Mouse (Mus musculus) heart, embryonic 13.5 days (tissue): Measurements from ENCODE around the gene Mgat4d. TPM values are rescaled to one million over a fixed set of nuclear protein-coding genes. Genes with fewer than 3 reads are reported as not detected.
A peak's percentile ranks its signal among the peaks of the same experiment; 100 is the strongest.
"Not testable (repeated sequence)": the region's sequence is repeated elsewhere in the genome, so short reads cannot be mapped to it uniquely, and the experiment has no call there.

Experiments used
- ATAC-seq: fragments of 200-750 bp; cut with Nextera tagmentation; 2 replicates; pipeline ENCODE4 v1.8.0; 2017; ENCODE audit warnings: moderate TSS enrichment; ENCODE audit not compliant: insufficient number of reproducible peaks, low FRiP score, low TSS enrichment; ENCODE audit errors: extremely low read depth
- H3K27ac ChIP-seq: fragments of 300-500 bp; sonication (generic); replicated peaks from 2 replicates; pipeline ENCODE4 v1.5.1; 2015; ENCODE audit warnings: moderate library complexity, mild to moderate bottlenecking, inconsistent platforms
- H3K27me3 ChIP-seq: fragments of 300-500 bp; sonication (generic); replicated peaks from 2 replicates; pipeline ENCODE4 v1.6.1; 2015; ENCODE audit warnings: mild to moderate bottlenecking, inconsistent platforms
- H3K36me3 ChIP-seq: fragments of 300-500 bp; sonication (generic); 2 replicates; pipeline ENCODE4 v1.6.1; 2015; ENCODE audit warnings: mild to moderate bottlenecking, inconsistent platforms
- H3K4me1 ChIP-seq: fragments of 300-500 bp; sonication (generic); 2 replicates; pipeline ENCODE4 v1.6.1; 2015; ENCODE audit warnings: inconsistent platforms
- H3K4me2 ChIP-seq: fragments of 300-500 bp; sonication (generic); 2 replicates; pipeline ENCODE4 v1.6.1; 2015; ENCODE audit warnings: inconsistent platforms, mild to moderate bottlenecking, moderate library complexity
- H3K4me3 ChIP-seq: fragments of 300-500 bp; sonication (generic); 2 replicates; pipeline ENCODE4 v1.5.1; 2015; ENCODE audit warnings: moderate library complexity, mild to moderate bottlenecking, inconsistent platforms
- H3K9ac ChIP-seq: fragments of 300-500 bp; sonication (generic); 2 replicates; pipeline ENCODE4 v1.6.1; 2015; ENCODE audit warnings: inconsistent platforms, mild to moderate bottlenecking, moderate library complexity
- H3K9me3 ChIP-seq: fragments of 300-500 bp; sonication (generic); 2 replicates; pipeline ENCODE4 v1.6.1; 2016; ENCODE audit warnings: inconsistent platforms
- WGBS: fragments of 180-500 bp; shearing (Covaris S2); methylation state at CpG from one replicate; pipeline ENCODE4 v1.1.7; 2015; ENCODE audit warnings: mixed read lengths; 5-methylcytosine and 5-hydroxymethylcytosine counted together
- polyA plus RNA-seq: library from polyadenylated mRNA; unstranded; fragments of >200 nt; fragmentation: Nextera tagmentation; extraction: Ambion mirVana; gene quantifications from 2 replicates; pipeline ENCODE4 v1.2.1, GENCODE M21; 2015

Mgat4d gene
- not detected in 2 replicates for polyA plus RNA-seq

- H3K27me3 ChIP-seq, result peaks cover 17% of the 10 kb centered on the region
- no peaks in the 10 kb centered on the region for H3K4me1 ChIP-seq
- no peak for ATAC-seq
- H3K9ac ChIP-seq, result no peak within 1 kb of the TSS
- no peak within 1 kb of the TSS for H3K4me3 ChIP-seq
- no peak within 1 kb of the TSS for H3K4me2 ChIP-seq
- no peaks in the 10 kb centered on the region for H3K36me3 ChIP-seq
- H3K9me3 ChIP-seq, result no peaks in the 10 kb centered on the region
- H3K27ac ChIP-seq, result no peak within 1 kb of the TSS
- WGBS, result 59% methylated on average over 18 of the region's 18 CpGs
Observed at GRCm38 (mm10) chr8:83348263-83348662, at the start of gene Mgat4d. Gene Mgat4d (plus strand): TSS chr8:83348471.

GRCm38 (mm10) chr8:83300135-83300534, 48.1 kb upstream of the Mgat4d start:
- no peak overlapping the region for H3K4me3 ChIP-seq
- H3K27ac ChIP-seq, result no peak overlapping the region
- no peaks in the 10 kb centered on the region for H3K4me1 ChIP-seq
- no peak for ATAC-seq
- WGBS, result 50% methylated on average over 1 of the region's 1 CpGs
- H3K36me3 ChIP-seq, result no peaks in the 10 kb centered on the region
- H3K9me3 ChIP-seq, result no peaks in the 10 kb centered on the region
- no peak overlapping the region for H3K4me2 ChIP-seq
- no peak overlapping the region for H3K9ac ChIP-seq
- no peaks in the 10 kb centered on the region; the same call in 1 of the 2 replicates for H3K27me3 ChIP-seq

- no peak overlapping the region for H3K4me3 ChIP-seq
- ATAC-seq, result no peak
- WGBS, result 84% methylated on average over 1 of the region's 1 CpGs
Observed at GRCm38 (mm10) chr8:83304946-83305345, 43.3 kb upstream of the Mgat4d start.

DNA sequence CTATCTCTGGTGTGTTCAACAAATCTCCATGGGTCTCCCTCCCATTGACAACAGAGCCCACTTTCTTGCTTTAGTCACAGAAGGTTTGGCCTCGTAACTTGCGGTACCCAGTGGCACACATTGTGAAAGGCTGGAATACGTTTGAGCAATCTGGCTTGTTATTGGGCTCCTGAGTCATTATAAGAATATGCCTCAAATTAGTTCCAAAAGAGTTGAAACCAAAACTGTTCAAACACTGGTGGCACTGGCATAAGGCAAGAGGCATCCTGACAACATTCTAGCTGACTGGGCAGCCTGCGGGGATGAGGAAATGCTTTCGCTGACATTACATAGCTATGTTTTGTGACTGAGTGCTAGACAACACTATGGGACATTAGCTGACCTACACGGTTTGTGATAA, 38.4 kb upstream of the Mgat4d start:
- Histone ChIP-seq H3K4me2 (no peak overlapping the region), H3K4me1 (no peaks in the 10 kb centered on the region), H3K9me3 (no peaks in the 10 kb centered on the region), H3K9ac (no peak overlapping the region), H3K4me3 (no peak overlapping the region), H3K27me3 (no peaks in the 10 kb centered on the region), H3K27ac (no peak overlapping the region), H3K36me3 (peaks cover 12% of the 10 kb centered on the region)
- ATAC-seq, result no peak
- WGBS, result 85% methylated on average over 6 of the region's 6 CpGs

More at GRCm38 (mm10) chr8:83304946-83305345, 43.3 kb upstream of the Mgat4d start:
- Histone ChIP-seq H3K9me3 (no peaks in the 10 kb centered on the region), H3K9ac (no peak overlapping the region), H3K36me3 (no peaks in the 10 kb centered on the region), H3K27me3 (no peaks in the 10 kb centered on the region), H3K27ac (no peak overlapping the region), H3K4me1 (no peaks in the 10 kb centered on the region), H3K4me2 (no peak overlapping the region)

- not testable (repeated sequence) for H3K9me3 ChIP-seq, H3K4me1 ChIP-seq, H3K27me3 ChIP-seq, H3K4me3 ChIP-seq, H3K4me2 ChIP-seq, H3K9ac ChIP-seq, ATAC-seq, H3K27ac ChIP-seq
- peaks cover 50% of the 10 kb centered on the region for H3K36me3 ChIP-seq
- 73% methylated on average over 4 of the region's 4 CpGs for WGBS
Observed at GRCm38 (mm10) chr8:83315084-83315483, 33.2 kb upstream of the Mgat4d start.

DNA sequence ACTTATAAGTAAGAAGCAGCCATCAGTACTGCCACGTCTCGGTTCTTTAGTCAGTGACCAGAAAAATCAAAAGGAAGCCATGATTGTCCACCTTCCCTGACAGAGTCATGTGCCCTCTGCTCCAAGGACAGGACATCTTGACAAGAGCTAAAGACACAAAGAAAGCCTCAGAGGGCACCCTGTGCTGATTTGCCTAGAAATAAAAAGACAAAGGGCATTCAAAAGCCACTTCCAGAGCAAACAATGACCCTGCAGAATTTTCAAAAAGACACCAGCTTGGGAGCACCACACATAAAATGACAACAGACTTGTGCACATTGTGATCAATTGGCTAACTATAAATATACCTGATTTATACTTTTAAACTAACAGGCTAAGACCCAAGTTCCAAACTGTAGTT, 32.6 kb upstream of the Mgat4d start:
- Histone ChIP-seq H3K4me1 (no peaks in the 10 kb centered on the region), H3K27me3 (no peaks in the 10 kb centered on the region), H3K36me3 (peaks cover 55% of the 10 kb centered on the region), H3K4me3 (no peak overlapping the region), H3K9me3 (no peaks in the 10 kb centered on the region), H3K27ac (no peak overlapping the region), H3K4me2 (no peak overlapping the region), H3K9ac (no peak overlapping the region)
- no peak for ATAC-seq
- 79% methylated on average over 2 of the region's 2 CpGs for WGBS

DNA sequence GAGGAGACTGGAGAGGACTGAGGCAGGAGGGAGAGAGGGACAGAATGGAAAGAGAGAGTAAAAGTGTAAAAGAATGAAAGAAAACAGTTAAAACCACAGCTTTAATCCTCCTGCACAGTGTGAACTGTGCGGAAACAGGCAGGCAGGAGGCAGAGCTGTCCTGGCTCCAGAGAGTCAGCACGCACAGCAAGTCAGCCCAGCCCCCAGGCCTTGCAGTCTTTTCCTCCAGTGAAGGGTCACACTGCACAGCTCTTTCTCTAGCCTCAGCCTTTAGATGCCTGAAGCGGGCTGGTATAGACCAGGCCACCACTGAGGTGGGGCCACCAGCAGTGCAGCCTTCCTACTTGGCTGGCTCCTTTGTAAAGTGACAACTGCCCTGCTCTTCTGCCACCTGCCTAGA, 27.7 kb upstream of the Mgat4d start:
- H3K27ac ChIP-seq, result no peak overlapping the region
- H3K4me2 ChIP-seq, result no peak overlapping the region
- H3K4me3 ChIP-seq, result no peak overlapping the region
- H3K9me3 ChIP-seq, result no peaks in the 10 kb centered on the region
- 79% methylated on average over 3 of the region's 3 CpGs for WGBS
- ATAC-seq, result no peak; the same call in 1 of the 2 replicates
- H3K27me3 ChIP-seq, result no peaks in the 10 kb centered on the region
- peaks cover 61% of the 10 kb centered on the region for H3K36me3 ChIP-seq
- H3K9ac ChIP-seq, result no peak overlapping the region
- H3K4me1 ChIP-seq, result no peaks in the 10 kb centered on the region

DNA sequence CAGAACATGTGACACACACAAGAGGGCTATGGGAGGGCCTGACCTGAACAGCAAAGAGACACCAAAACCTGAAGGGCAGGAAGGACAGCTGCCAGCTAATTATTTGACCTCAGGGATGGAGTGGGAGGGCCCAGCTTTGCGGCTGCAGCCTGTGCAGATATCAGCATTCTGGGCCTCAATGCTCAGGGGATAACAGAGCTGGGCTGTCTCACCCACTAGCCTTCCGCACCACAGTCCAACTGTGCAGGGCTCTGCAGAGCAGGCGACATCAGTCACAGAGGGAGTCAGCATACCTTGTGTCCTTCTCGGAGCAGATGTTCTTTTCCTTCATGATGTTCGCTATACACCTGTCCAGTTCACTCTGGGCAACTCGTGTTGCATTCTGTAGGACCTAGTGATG, 25.9 kb upstream of the Mgat4d start:
- H3K4me3 ChIP-seq, result no peak overlapping the region
- no peak overlapping the region for H3K27ac ChIP-seq
- no peaks in the 10 kb centered on the region for H3K27me3 ChIP-seq
- WGBS, result 71% methylated on average over 6 of the region's 6 CpGs
- H3K4me2 ChIP-seq, result no peak overlapping the region
- H3K9ac ChIP-seq, result no peak overlapping the region
- no peaks in the 10 kb centered on the region for H3K4me1 ChIP-seq
- peaks cover 53% of the 10 kb centered on the region for H3K36me3 ChIP-seq
- no peaks in the 10 kb centered on the region for H3K9me3 ChIP-seq
- ATAC-seq, result no peak

- Histone ChIP-seq H3K27me3 (no peaks in the 10 kb centered on the region), H3K4me3 (no peak overlapping the region), H3K36me3 (peaks cover 53% of the 10 kb centered on the region), H3K4me2 (no peak overlapping the region), H3K9ac (no peak overlapping the region), H3K4me1 (no peaks in the 10 kb centered on the region), H3K9me3 (no peaks in the 10 kb centered on the region), H3K27ac (no peak overlapping the region)
- ATAC-seq, result no peak
- 70% methylated on average over 2 of the region's 2 CpGs for WGBS
Observed at GRCm38 (mm10) chr8:83323056-83323455, 25.2 kb upstream of the Mgat4d start.

- WGBS, result 80% methylated on average over 5 of the region's 5 CpGs
- no peak overlapping the region for H3K4me3 ChIP-seq
- no peak overlapping the region for H3K9ac ChIP-seq
- no peaks in the 10 kb centered on the region for H3K27me3 ChIP-seq
- H3K4me2 ChIP-seq, result no peak overlapping the region
- no peak for ATAC-seq
- H3K4me1 ChIP-seq, result peaks cover 5% of the 10 kb centered on the region
- H3K36me3 ChIP-seq, result peaks cover 26% of the 10 kb centered on the region
- H3K27ac ChIP-seq, result no peak overlapping the region
- no peaks in the 10 kb centered on the region for H3K9me3 ChIP-seq
Observed at GRCm38 (mm10) chr8:83327889-83328288, 20.4 kb upstream of the Mgat4d start.

DNA sequence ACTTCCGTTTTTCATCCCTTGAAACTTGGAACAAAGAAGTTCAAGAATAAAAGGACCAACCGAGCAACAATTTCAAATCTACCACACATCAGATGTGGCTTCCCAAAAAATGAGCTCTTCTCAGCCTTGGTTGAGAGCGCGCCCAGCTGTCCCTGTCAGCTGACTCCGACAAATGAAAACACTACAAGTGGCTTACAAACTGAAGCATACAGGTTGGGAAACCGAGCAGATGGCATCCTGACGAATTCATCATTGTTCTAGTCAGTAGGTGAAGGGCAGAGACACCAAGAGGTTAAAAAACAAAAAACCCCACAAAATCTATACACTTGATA, 16.7 kb upstream of the Mgat4d start:
- Histone ChIP-seq H3K27ac (no peak overlapping the region), H3K4me1 (peaks cover 8% of the 10 kb centered on the region), H3K4me3 (peak overlapping the region; percentile 92), H3K36me3 (peaks cover 23% of the 10 kb centered on the region), H3K9me3 (no peaks in the 10 kb centered on the region), H3K9ac (peak overlapping the region; percentile 92), H3K4me2 (peak overlapping the region; percentile 92), H3K27me3 (peaks cover 14% of the 10 kb centered on the region)
- ATAC-seq, result no peak
- WGBS, result 8% methylated on average over 7 of the region's 7 CpGs

GRCm38 (mm10) chr8:83331899-83332697, 16.2 kb upstream of the Mgat4d start, which contains the start of gene Elmod2:
Gene Elmod2 (minus strand): TSS chr8:83332486.
- H3K9ac ChIP-seq, result peak within 1 kb of the TSS; percentile 92

More at GRCm38 (mm10) chr8:83331899-83332697, 16.2 kb upstream of the Mgat4d start, which contains the start of gene Elmod2:
- Histone ChIP-seq H3K27ac (no peak within 1 kb of the TSS; the same call in 1 of the 2 replicates), H3K36me3 (peaks cover 18% of the 10 kb centered on the region), H3K4me3 (peak within 1 kb of the TSS; percentile 92), H3K9me3 (no peaks in the 10 kb centered on the region), H3K27me3 (peaks cover 14% of the 10 kb centered on the region), H3K4me2 (peak within 1 kb of the TSS; percentile 92), H3K4me1 (peaks cover 8% of the 10 kb centered on the region)
- under 1% methylated on average over 76 of the region's 85 CpGs for WGBS
- ATAC-seq, result peak; percentile 96
